Comparison of ENCODE assay signal across 8 mouse cellular contexts in the genomic region with DNA sequence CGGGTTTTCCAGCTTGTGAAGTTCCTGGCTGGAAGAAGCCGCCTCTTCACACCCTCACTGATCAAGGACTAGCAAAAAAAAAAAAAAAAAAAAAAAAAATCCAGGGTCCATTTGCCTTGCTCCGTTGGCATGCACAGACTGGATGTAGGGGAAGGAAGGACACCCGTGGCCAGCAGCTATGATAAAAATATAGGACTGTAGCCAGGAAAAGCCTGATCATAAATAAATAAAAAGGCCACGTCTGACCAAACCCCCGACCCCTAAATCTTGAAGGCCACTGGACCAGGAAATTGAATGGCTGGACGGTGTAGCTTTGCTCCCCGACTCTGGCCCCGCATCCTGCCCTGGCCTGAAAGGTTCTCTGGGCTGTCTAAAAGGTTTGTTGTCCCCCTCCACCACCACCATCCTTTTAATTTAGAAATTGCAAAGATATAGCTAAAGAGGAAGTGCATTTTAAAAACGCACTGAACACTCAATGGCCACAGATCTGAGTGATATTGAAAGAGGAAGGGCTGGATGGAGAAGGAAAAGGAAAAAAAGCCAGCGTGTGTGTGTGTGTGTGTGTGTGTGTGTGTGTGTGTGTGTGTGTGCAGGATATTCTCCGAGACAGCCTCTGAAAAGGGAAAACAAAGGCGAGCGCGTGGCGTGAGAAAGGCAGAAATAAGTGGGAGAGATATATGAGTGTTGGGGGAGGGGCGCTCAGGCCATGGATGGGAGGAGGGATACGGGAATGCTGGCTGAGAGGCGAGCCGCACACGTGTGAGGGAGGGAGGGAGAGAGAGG.
DNase-seq lines count a peak whose midpoint lies in the region; ATAC-seq and TF ChIP-seq lines count a peak whose summit lies in the region.

No protein-coding gene starts in this region.

- intact Hi-C loops in heart, postnatal 10 days (cut with DNase I) = loop anchor here (10.0 kb wide), 1 partner anchor 493 kb away; no protein-coding TSS in a partner anchor

- H3K4me1 ChIP-seq in kidney, embryonic 14.5 days (ENCODE audit: control insufficient read depth, insufficient read depth, low read length) = peaks cover 32% of the 10 kb centered on the region
- H3K4me1 ChIP-seq in midbrain, postnatal 0 days (ENCODE audit: insufficient read depth, low read length) = peaks cover 6% of the 10 kb centered on the region; the same call in 1 of the 2 replicates

- H3K9me3 ChIP-seq in kidney, embryonic 14.5 days (ENCODE audit: control insufficient read depth, low read length) = no peaks in the 10 kb centered on the region
- H3K9me3 ChIP-seq in midbrain, postnatal 0 days (ENCODE audit: low read length) = no peaks in the 10 kb centered on the region

- ATAC-seq in kidney, embryonic 14.5 days (ENCODE audit: low FRiP score, low TSS enrichment) = peak; percentile 61; the same call in 1 of the 2 replicates
- peak; percentile 72 for ATAC-seq in common myeloid progenitor, adult 5-6 weeks (replicated peaks; ENCODE audit: low read depth, poor library complexity, severe bottlenecking)
- peak; percentile 70; the same call in 1 of the 2 replicates for ATAC-seq in midbrain, postnatal 0 days (ENCODE audit: low FRiP score)
- no peak for ATAC-seq in activated CD4-positive, CD25-positive, alpha-beta regulatory T cell, adult 4 months

- H3K4me3 ChIP-seq in kidney, embryonic 14.5 days (ENCODE audit: low read length) = peak overlapping the region; percentile 32
- peak overlapping the region; percentile 8; the same call in 1 of the 2 replicates for H3K4me3 ChIP-seq in midbrain, postnatal 0 days (ENCODE audit: low read depth, low read length)

- peak overlapping the region; percentile 49 for H3K4me2 ChIP-seq in kidney, embryonic 14.5 days (replicated peaks; ENCODE audit: low read depth, low read length)
- peak overlapping the region; percentile 42 for H3K4me2 ChIP-seq in midbrain, postnatal 0 days (ENCODE audit: low read depth, low read length, poor library complexity, severe bottlenecking)

- peaks cover 23% of the 10 kb centered on the region for H3K27me3 ChIP-seq in kidney, embryonic 14.5 days (ENCODE audit: control insufficient read depth, insufficient read depth, low read length)
- H3K27me3 ChIP-seq in midbrain, postnatal 0 days (ENCODE audit: insufficient read depth, low read length) = no peaks in the 10 kb centered on the region; the same call in 1 of the 2 replicates

- no peak for TF ChIP-seq CTCF in midbrain, postnatal 0 days (IDR thresholded peaks at IDR 0.05)

- peak overlapping the region; percentile 23; the same call in 1 of the 2 replicates for H3K9ac ChIP-seq in kidney, embryonic 14.5 days (ENCODE audit: low read depth, low read length)
- peak overlapping the region; percentile 20 for H3K9ac ChIP-seq in midbrain, postnatal 0 days (replicated peaks; ENCODE audit: low read length, poor library complexity, severe bottlenecking)

- WGBS in kidney, embryonic 14.5 days = under 1% methylated on average over 21 of the region's 21 CpGs
- 4% methylated on average over 20 of the region's 21 CpGs for WGBS in midbrain, postnatal 0 days

- H3K36me3 ChIP-seq in kidney, embryonic 14.5 days (ENCODE audit: control insufficient read depth, insufficient read depth, low read length) = no peaks in the 10 kb centered on the region
- no peaks in the 10 kb centered on the region for H3K36me3 ChIP-seq in midbrain, postnatal 0 days (ENCODE audit: insufficient read depth, low read length)

- H3K27ac ChIP-seq in kidney, embryonic 14.5 days (ENCODE audit: low read depth, low read length) = peak overlapping the region; percentile 47; the same call in 1 of the 2 replicates
- H3K27ac ChIP-seq in midbrain, postnatal 0 days (ENCODE audit: low read depth, low read length) = peak overlapping the region; percentile 82

- no peak for DNase-seq in kidney, adult 9 months
- peak; percentile 38 to 65 for DNase-seq in heart, postnatal 10 days
- DNase-seq in liver = peak; percentile 56
- DNase-seq in midbrain, postnatal 0 days (ENCODE audit: low spot score) = peak; percentile 70
- DNase-seq in T-cell, adult 2 months (ENCODE audit: low spot score) = no peak

Comparison
In these comparisons a context has a peak if more than half of its experiments do, and no peak if none do; other contexts are left out.
1. DNase-seq: peak in heart, postnatal 10 days (2 of 2), liver (single experiment) and midbrain, postnatal 0 days (single experiment); none in kidney, adult 9 months (single experiment) and T-cell, adult 2 months (single experiment).